Mouse (Mus musculus): ENCODE data around the gene Klrd1. TPM values are rescaled to one million over a fixed set of nuclear protein-coding genes. Genes with fewer than 3 reads are reported as not detected.

Gene Klrd1
- total RNA-seq, 2 experiments from 2014 or later: 0.38 TPM; not detected in 1

Other genes with a start within 250 kb of the Klrd1 start
- gene Clec12a, start 249.1 kb upstream of the Klrd1 start, total RNA-seq (2021): 1 to 10 TPM; 1.1 TPM
- gene Clec12b, start 205.9 kb upstream of the Klrd1 start, total RNA-seq (2021): under 1 TPM in 1 of 2 experiments, not detected in 1; 0.19 TPM
- 1 to 10 TPM; 1.5 to 1.7 TPM for gene Clec1b, start 194.5 kb upstream of the Klrd1 start, total RNA-seq (2021)
- gene Clec9a, start 182.9 kb upstream of the Klrd1 start, total RNA-seq (2021): under 1 TPM; 0.31 to 0.33 TPM
- gene Clec1a, start 139.8 kb upstream of the Klrd1 start, total RNA-seq (2021): 10 to 100 TPM in 1 of 2 experiments, 1 to 10 TPM in 1; 9.8 to 11.1 TPM
- gene Olr1, start 84.6 kb upstream of the Klrd1 start, total RNA-seq (2021): under 1 TPM; 0.08 to 0.16 TPM
- gene Tmem52b, start 79.2 kb upstream of the Klrd1 start, total RNA-seq (2021): not detected
- 100 to 1,000 TPM; 151 to 152 TPM for gene Gabarapl1, start 58.6 kb upstream of the Klrd1 start, total RNA-seq (2021)
- not detected for gene Klre1, start 13.9 kb upstream of the Klrd1 start, total RNA-seq (2021)
- gene Klrk1, start 32.1 kb downstream of the Klrd1 start, total RNA-seq (2021): under 1 TPM in 1 of 2 experiments, not detected in 1; 0.19 TPM
- gene Klrc3, start 51.6 kb downstream of the Klrd1 start, total RNA-seq (2021): not detected
- not detected for gene Klrc2, start 68.9 kb downstream of the Klrd1 start, total RNA-seq (2021)
- under 1 TPM in 1 of 2 experiments, not detected in 1; 0.41 TPM for gene Klrc1, start 87.2 kb downstream of the Klrd1 start, total RNA-seq (2021)
- gene Klri1, start 125.3 kb downstream of the Klrd1 start, total RNA-seq (2021): not detected
- not detected for gene Klri2, start 148.7 kb downstream of the Klrd1 start, total RNA-seq (2021)
- not detected for gene Gm156, start 192.5 kb downstream of the Klrd1 start, total RNA-seq (2021)